Mouse (Mus musculus): ENCODE measurements around the gene Rabggta. TPM values are rescaled to one million over a fixed set of nuclear protein-coding genes. Genes with fewer than 3 reads are reported as not detected.

The Rabggta gene
- total RNA-seq, 2 experiments from 2014 or later, result 10.4 to 11.5 TPM

DNA sequence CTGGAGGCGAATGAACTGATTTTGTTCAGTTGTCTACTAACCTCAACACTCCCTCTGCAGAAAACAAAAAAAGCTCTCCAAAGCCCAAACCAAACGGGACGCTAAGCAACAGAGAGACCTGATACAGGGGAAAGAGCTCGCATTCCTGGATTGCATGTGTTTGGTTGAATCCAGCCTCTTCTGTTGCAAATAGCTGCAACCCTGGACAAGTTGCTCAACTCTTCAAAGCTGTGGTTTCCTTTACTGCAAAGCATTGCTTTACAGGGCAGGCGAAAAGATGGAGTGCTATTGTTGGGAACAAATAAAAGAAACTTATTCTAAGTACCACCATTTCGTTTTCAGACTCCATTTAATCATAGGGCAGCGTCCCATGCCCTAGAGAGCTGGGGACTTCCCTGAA is 12.8 kb upstream of the Rabggta start:
- DNase-seq (ENCODE audit: low spot score), result no peak

DNA sequence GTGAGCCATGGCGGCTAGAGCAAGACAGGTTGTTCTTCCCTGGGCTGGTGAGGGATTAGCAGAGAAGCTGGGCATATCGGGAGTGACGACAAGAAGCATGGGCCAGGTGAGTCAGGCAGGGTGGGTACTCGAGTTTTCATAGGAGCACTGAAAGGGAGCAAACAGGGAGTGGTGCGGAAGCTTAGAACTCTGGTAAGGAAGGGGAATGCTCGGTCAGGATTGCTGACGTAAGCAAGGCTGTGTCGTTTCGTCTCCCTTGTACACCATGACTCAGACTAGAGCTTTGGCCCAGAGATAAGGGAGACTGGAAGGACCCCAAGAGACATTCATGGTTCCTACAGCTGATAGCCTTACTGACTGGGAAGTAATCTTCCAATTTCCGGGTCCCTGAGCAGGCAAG is 11.8 kb upstream of the Rabggta start:
- DNase-seq (ENCODE audit: low spot score), result no peak

DNA sequence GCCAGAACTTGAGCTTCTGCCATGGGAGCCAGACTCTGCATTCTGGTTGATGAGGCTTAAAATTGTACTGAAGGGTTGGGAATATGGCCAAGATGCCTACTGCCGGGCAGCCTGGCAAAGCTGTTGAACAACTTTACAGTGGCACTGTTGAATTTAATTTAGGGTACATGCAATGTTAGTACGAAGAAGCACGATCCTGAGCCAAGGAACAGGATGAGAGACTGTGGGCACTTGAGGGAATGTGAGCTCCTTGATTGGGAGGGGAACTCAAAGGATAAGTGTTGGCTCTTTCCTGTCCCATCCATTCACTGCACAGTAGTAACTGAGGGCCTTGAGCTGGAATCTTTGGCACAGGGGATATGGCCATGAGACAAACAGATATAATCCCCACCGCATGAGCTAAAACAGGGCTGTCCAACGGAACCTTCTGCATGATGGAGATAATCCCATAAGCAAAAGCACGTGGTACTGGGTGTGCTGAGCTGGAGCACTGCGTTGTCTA is 8.5 kb upstream of the Rabggta start:
- DNase-seq (ENCODE audit: low spot score), result no peak

DNA sequence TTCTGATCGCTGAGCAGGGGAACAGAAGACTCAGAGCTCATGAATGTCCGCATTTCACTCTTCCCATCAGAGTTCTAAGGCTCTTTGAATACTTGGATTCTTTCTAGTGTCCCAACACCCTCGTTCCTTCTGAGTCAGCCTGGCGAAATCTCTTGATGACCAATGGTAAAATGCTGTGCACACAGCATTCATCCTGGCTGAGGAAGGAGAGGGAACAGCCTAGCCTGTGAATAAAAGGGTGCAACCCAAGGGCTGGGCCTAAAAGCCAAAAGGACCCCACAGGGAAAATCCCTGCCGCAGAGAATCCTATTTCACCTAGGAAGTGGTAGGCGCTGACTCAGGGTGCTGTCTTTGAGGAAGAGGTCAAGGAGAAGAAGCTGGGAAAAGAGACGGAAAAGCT is 8.1 kb upstream of the Rabggta start:
- DNase-seq (ENCODE audit: low spot score), result no peak

DNA sequence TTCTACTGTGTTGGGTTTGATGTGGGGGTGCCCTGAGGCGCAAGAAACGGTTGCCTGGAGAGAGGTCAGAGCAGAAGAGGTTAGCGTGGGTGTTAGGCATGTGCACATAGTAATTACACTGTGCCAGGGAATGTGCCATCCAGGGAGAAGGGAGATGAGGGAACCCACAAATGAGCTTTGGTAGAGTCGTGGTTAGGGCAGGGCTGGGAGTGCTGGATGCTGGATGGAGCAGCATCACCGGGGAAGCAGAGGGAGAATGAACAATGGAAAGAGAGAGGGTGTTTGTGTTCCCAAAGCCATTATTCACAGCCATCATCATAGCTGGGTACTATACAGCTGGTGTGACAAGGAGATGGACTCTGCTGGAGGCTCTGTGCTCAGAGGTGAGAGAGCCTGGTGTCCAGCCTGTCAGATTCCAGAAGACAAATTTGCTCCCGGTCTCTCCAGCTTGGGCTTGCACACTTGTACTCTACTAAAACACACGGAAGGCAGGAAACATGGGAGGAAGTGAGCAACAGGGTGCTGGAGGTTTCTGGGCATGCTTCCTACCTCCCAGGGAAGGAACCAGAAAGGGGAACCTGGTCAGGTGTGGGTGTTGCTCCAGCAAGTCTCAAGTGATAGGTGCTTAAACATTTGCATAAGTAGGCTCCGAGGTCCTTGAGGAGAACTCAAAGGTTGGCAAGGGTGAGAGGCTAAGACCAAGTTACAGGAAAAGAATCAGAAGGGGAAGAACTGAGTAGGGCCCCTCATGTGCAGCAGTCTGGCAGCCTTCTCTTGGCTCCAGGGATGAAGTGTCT is 6.0 kb upstream of the Rabggta start:
- DNase-seq (ENCODE audit: low spot score), result no peak

DNA sequence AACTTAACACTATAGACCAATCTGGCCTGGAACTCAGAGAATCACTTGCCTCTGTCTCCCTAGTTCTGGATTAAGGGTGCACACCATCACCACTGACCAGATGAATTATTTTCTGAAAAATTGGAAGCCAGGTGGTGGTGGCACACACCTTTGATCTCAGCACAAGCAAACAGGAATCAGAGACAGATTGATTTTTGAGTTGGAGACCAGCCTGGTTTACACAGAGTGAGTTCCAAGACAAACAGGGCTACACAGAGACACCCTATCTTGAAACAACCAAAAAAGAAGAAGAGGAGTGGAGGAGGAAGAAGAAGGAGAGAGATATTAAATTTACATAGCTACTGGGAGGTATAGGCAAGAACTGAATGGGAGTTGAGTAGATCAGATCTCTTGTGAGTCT is 4.2 kb upstream of the Rabggta start:
- DNase-seq (ENCODE audit: low spot score), result no peak

DNA sequence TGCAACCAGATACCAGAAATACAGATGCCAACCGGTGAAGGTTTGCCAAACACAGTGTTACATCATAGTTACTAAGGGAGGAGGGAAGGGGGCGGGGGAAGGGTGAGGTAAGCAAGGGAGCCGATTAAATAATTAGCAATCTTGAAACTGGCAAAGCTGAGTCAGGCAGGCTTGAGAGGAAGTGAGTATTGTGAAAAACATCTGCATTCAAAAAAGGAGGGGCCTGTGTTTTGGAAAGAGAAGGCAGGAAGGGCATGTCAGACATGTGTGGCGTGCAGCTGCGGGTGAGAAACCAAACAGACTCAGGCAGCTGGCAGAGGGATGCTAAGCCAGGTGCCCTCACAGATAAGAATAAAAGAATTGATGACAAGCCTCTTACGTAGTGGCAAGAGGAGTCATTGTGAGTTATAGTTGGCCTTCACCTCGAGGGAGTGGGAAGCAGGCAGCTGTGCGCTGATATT is 2.4 kb upstream of the Rabggta start:
- peak; percentile 21 for DNase-seq (ENCODE audit: low spot score)

DNA sequence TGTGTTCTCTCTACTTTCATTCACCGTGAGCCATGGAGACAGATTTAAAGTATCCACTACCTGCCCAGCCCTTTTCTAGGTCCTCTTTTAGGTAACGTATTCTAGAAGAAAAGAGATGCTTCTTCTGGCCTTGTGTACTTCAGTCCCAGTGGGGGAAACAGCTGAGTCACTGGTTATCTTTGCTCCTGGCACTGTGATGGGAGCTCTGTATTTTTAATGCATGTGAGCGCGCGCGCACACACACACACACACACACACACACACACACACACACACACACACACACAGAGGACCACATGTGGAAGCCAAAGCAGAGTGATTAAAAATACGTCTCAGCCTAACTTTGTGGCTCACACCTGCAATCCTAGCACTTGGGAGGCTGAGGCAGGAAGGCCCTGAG is 1.4 kb upstream of the Rabggta start:
- no peak for DNase-seq (ENCODE audit: low spot score)

DNA sequence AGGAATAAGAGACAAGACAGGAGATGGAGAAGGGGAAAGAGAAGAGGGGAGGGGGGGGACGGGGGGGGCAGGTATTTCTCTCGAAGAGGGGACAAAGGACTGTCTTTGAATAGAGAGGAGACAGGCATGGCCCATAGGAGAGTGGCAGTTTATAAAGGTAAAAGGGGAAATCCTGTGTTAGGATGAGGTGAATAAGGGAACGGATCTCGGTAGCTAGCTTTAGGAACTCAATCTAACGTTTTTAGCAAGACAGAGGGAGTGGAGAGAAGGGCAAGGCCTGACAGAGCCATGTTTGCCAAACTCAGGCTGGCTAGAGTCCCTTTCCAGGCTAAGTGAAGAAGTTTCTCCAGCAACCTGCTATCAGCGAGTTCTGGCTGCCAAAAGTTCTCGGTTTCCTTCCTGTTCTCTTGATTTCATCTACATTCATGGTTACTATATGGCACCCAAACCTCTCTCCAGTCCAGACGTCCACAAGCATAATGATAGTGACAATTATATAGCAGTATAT is 429 bp upstream of the Rabggta start:
- no peak for DNase-seq (ENCODE audit: low spot score)

DNA sequence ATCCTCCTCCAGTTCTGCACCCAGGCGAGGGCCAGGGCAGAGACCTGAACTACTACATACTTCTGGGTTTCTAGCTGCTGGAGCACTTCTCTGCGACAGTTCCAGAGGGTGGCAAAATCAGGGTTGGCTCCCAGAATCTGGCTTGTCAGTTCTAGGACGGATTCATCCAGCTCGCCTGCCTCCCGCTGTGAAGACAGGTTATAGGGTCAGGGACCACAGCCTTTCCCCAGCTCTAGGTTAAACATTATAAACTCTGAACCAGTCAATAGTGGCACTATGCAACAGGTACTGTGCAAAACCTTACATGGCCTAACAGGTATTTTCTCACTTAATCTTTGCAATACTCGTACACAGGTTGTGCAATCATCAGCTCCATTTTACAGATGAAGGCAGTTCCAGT is 987 bp downstream of the Rabggta start:
- DNase-seq (ENCODE audit: low spot score), result no peak

DNA sequence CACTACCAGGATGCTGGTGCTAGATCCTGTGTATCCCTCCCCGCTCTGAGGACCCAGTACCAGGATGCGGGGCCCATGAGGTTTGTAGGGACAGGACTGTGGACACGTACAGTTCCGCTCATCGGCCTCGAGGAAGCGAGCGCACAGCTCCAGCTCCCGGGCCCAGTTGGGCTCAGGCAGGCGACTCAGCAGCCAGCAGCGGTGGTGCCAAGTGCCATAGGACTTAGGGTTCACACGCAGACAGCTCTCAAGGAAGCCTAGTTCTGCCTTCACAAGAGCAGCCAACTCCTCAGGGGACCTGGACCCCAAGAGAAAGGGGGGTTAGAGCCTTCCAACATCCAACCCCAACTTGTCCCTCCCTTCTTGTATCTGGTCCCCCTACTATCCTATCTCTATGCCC is 1.4 kb downstream of the Rabggta start:
- DNase-seq (ENCODE audit: low spot score), result no peak

DNA sequence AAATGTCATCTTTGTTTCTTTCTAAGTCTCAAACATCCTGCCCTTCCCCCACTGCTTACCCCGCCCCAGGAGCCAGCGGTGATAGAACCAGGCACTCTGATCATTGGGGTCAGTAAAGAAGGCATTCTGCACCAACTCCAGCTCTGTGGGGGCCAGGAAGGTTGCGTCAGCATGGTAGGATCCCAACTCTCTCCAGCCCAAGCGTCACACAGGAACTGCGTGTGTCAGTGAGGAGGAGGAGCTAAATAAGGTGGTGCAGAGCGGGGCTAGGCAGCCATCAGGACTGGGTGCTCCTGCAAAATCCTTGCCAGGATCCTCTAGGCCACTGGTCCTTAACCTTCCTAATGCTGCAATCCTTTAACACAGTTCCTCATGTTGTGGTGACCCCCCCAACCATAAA is 2.3 kb downstream of the Rabggta start:
- no peak for DNase-seq (ENCODE audit: low spot score)

DNA sequence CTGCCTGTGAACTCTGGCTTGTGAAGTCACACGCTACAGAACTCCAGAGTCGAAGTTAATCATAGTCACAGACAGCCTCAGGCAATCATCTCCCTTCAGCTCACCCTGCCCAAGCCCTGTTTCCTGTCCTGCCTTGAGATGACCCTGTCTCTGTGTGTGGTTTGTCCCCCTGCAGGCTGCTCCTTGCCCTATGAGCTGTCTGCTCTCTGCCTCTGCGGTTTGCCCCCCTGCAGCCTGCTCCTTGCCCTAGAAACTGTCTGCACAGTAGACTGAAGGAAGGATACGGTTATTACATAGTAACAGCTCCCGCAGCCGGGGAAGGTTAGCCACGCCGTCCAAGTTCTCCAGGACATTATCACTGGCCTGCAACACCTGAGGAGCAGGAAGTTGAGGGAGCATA is 5.2 kb downstream of the Rabggta start:
- no peak for DNase-seq (ENCODE audit: low spot score)

DNA sequence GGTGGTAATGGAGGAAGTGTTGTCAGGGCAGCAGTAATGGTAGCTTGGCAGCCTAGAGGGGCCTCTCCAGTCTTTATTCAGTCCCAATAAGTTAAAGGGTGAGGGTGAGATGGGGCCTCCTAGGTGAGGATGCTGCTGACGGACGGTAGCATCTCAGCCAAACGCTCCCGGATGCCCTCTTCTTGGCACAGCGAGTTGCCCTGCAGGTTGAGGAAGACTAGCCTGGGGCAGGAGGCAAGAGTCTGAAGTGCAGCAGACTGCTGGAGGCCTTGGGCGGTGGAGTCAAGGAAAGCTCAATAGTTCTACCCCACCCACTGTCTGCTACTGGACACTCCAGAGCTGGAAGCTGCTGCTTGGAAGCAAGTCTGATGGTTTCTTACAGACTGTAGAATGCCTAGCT is 5.8 kb downstream of the Rabggta start:
- no peak for DNase-seq (ENCODE audit: low spot score)

DNA sequence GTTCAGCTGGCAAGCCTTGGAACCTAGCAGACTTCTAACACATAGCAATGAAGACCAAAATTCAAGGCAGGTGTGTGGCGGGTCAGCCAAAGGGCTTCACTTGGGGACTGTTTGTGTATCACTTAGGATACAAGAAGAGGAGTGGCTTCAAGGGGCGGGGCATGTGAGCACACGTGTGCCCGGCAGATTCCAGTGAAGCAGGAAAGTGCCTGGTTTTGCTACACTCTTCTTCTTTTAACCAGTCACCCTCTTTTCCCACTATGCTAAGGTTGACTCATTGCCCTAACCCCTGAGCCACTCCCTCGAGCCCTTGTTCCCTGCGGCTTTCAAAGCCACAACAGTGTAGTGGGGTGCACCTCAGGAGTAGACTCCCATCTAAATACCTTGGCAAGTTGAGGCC is 7.2 kb downstream of the Rabggta start:
- DNase-seq (ENCODE audit: low spot score), result no peak

DNA sequence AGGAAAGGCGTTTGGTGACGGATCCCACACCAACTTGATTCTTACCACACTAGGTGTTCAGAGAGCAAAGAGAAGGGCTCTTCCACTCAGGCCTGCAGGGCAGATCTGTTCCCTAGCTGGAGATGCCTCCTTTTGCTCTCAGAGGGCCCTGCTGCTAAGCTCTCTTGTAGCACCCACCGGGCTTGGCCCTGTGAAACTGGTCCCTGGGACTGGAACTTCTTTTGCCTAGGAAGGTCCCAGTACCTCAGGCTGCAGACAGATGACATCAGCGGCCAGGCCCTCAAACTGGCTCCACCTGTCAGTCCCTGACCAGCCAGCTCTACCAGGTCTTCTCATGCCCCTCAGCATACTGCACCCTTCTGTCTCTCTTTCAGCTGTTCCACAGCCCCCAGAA is 8.3 kb downstream of the Rabggta start, which contains the start of gene Tgm1:
TSS of gene Tgm1 (minus strand) at position 198 of the 394 bp plus-strand sequence.
- DNase-seq (ENCODE audit: low spot score), result no peak

DNA sequence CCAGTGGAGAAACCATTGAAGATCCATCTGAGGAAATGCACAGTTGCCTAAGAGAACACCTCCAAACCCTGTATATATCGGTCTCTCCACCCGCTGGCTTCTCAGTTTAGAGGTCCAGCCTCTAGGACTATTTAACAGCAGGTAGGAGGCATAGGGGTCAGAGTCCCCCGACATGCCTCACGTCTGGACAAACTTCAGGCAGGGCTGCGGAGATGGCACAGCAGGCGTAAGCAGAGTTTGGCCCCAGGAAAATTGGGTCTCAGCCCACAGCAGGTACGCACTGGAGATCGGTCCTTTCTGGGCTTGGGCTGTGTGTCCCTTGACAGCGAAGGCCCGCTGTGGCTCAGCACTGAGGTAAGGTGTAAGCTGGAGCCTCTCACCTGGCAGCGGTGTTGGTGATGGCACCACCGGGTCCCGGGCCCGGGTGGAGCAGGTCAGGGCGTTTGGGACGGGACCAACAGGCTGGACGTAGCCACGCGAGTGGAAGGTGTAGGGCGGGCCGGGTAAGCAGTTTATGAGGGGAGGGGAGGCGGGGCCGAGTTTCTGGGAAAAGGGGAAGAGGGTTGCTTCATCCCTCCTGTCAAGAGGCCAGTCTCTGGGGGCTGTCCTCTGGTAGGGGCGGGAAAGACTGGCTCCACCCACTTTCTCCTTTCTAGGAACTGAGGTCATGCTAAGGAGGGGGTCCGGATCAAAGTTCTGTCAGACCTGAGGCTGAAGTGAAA is 8.9 kb downstream of the Rabggta start:
- peak; percentile 18 for DNase-seq (ENCODE audit: low spot score)

DNA sequence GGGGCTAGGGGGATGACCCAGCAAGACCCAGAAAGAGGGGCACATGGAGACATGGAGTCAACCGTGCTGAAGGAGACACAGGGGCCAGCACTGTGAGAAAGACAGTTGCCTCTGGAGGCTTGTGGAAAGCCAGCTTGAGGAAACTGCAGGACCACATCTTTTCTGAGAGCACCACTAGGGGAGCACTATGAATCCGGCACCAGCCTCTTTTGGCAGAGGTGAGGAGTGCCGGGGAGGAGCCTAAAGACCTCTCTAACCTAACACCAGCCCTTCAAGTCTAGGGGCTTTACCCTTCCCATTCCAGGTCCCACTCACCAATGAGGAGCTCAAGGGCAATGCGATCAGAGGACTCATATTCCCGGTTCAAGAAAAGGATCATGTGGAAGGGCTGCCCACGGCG is 10.3 kb downstream of the Rabggta start:
- no peak for DNase-seq (ENCODE audit: low spot score)

DNA sequence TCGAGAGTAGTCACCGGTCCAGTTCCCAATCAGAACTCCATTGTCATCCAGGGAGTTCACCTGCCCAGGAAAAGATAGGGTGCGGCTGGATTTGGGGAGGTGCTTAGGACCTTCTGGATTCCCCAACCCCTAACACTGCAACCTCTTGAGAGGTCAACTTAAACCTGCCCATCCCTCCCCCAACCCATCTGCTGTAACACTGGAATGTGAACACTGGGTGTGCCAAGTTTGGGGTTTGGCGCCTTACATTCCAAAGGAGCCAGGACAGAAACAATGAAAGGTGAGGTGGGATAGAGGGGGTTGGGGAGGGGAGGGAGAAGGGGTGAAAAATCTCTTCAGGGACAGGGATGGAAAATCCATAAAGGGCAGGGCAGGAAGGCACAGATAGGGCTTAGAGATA is 12.6 kb downstream of the Rabggta start:
- no peak for DNase-seq (ENCODE audit: low spot score)

DNA sequence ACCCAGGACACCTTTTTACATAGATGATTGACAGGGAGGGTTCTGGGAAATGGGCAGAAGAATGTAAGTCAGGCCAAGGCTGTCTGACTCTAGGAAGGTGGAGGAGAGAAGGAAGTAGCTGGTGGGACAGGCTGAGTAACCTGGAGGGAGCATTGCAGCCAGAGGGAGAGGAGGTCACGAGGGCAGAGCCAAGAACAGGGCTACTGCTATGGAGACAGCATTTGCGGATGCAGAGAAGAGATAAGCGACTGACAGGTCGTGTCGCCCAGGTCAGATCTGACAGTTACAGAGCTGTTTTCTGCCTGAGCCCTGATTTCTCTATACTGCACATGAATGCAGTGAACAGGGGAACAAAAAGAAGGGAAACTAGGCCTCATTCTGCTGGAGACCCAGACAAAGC is 14.7 kb downstream of the Rabggta start:
- no peak for DNase-seq (ENCODE audit: low spot score)

DNA sequence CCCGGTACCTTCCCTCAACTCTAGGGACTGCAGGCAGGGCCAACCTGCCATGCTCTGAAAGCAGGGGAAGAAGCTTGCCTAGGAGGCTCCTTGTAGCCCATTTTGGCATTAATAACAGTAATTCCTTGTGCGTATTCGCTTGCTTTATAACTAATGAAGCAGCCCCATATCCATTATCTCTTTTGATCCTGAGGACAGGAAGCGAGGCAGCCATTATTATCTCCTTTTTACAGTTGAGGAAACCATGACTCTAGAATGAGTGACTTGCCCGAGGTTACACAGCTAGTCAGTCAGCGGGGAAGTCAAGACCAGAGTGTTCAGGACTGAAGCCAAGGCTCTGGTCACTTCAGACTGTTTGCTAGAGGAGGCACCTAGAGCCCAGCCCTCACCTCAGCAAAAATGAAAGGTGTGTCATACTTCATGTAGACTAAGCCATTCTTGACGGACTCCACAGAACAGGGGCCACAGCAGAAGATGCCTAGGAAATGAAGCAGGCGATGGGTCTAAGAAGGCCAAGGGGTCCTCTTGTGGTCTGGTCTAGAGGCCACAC is 15.9 kb downstream of the Rabggta start:
- no peak for DNase-seq (ENCODE audit: low spot score)

DNA sequence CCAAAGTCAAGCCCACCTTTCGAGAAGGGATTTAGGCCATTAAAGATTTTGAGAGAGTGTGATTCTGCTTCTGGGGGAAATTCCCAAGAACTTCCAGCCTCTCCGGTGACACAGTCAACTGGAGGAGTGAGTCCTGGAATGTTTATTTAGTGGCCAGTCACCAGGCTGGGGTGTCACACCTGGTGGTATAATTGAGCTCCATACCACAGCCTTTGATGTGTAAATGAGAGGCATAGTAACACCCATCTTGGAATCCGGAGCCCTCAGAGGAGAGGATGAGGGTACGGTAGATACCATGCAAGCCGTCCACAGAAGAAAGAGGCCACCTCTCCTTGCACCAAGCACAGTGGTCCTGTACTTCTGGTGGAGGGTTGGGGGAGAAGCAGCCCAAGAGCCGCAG is 19.3 kb downstream of the Rabggta start:
- DNase-seq (ENCODE audit: low spot score), result no peak

Data from gastrocnemius, adult 18-20 months (tissue).